Mouse (Mus musculus): ENCODE data around the gene Supt7l. TPM values are rescaled to one million over a fixed set of nuclear protein-coding genes. Genes with fewer than 3 reads are reported as not detected.
A peak's percentile ranks its signal among the peaks of the same experiment; 100 is the strongest.

Gene Supt7l
- polyA plus RNA-seq, 1 experiment, result 13.3 TPM

- WGBS, result 69% methylated on average over 10 of the region's 10 CpGs
- Histone ChIP-seq H3K4me3 (replicated peaks; ENCODE audit: extremely low read depth, low read depth, low read length) (no peak overlapping the region), H3K4me1 (ENCODE audit: control insufficient read depth, insufficient read depth, low read length) (no peaks in the 10 kb centered on the region; the same call in 1 of the 2 replicates)
- TF ChIP-seq CTCF (IDR thresholded peaks at IDR 0.05; ENCODE audit: insufficient read depth, low read length), result no peak
- no peak for TF ChIP-seq POLR2A (IDR thresholded peaks at IDR 0.05; ENCODE audit: borderline replicate concordance, extremely low read depth, low read depth, low read length)
- DNase-seq, result no peak
Measured at GRCm38 (mm10) chr5:31504843-31505242, 22.8 kb downstream of the Supt7l start.

- peak; percentile 85 for DNase-seq
- peak within 1 kb of the TSS; percentile 90 for H3K4me3 ChIP-seq (replicated peaks; ENCODE audit: extremely low read depth, low read depth, low read length)
- TF ChIP-seq POLR2A (IDR thresholded peaks at IDR 0.05; ENCODE audit: borderline replicate concordance, extremely low read depth, low read depth, low read length), result peak; percentile 31; the same call in 1 of the 2 replicates
- no peak for TF ChIP-seq CTCF (IDR thresholded peaks at IDR 0.05; ENCODE audit: insufficient read depth, low read length)
- peaks cover 3% of the 10 kb centered on the region; the same call in 1 of the 2 replicates for H3K4me1 ChIP-seq (ENCODE audit: control insufficient read depth, insufficient read depth, low read length)
- under 1% methylated on average over 49 of the region's 49 CpGs for WGBS
Measured at GRCm38 (mm10) chr5:31494513-31495297, 32.9 kb downstream of the Supt7l start, which contains the start of gene Gpn1. Gpn1 (plus strand) TSS chr5:31494741.

GRCm38 (mm10) chr5:31492031-31492430 is 35.6 kb downstream of the Supt7l start:
- 63% methylated on average over 1 of the region's 1 CpGs for WGBS
- H3K4me3 ChIP-seq (replicated peaks; ENCODE audit: extremely low read depth, low read depth, low read length), result no peak overlapping the region
- no peak for DNase-seq
- H3K4me1 ChIP-seq (ENCODE audit: control insufficient read depth, insufficient read depth, low read length), result peaks cover 3% of the 10 kb centered on the region; the same call in 1 of the 2 replicates
- TF ChIP-seq CTCF (IDR thresholded peaks at IDR 0.05; ENCODE audit: insufficient read depth, low read length) (no peak), POLR2A (IDR thresholded peaks at IDR 0.05; ENCODE audit: borderline replicate concordance, extremely low read depth, low read depth, low read length) (no peak)

- 60% methylated on average over 7 of the region's 7 CpGs for WGBS
- TF ChIP-seq CTCF (IDR thresholded peaks at IDR 0.05; ENCODE audit: insufficient read depth, low read length) (no peak), POLR2A (IDR thresholded peaks at IDR 0.05; ENCODE audit: borderline replicate concordance, extremely low read depth, low read depth, low read length) (no peak)
Measured at GRCm38 (mm10) chr5:31489116-31489769, 38.4 kb downstream of the Supt7l start.

GRCm38 (mm10) chr5:31487889-31488288 is 39.7 kb downstream of the Supt7l start:
- no peak for DNase-seq
- TF ChIP-seq POLR2A (IDR thresholded peaks at IDR 0.05; ENCODE audit: borderline replicate concordance, extremely low read depth, low read depth, low read length) (no peak), CTCF (IDR thresholded peaks at IDR 0.05; ENCODE audit: insufficient read depth, low read length) (no peak)
- 87% methylated on average over 3 of the region's 3 CpGs for WGBS
- Histone ChIP-seq H3K4me3 (replicated peaks; ENCODE audit: extremely low read depth, low read depth, low read length) (no peak overlapping the region), H3K4me1 (ENCODE audit: control insufficient read depth, insufficient read depth, low read length) (no peaks in the 10 kb centered on the region)

More at GRCm38 (mm10) chr5:31489116-31489769, 38.4 kb downstream of the Supt7l start:
- DNase-seq, result no peak
- no peaks in the 10 kb centered on the region for H3K4me1 ChIP-seq (ENCODE audit: control insufficient read depth, insufficient read depth, low read length)
- H3K4me3 ChIP-seq (replicated peaks; ENCODE audit: extremely low read depth, low read depth, low read length), result no peak overlapping the region

- no peaks in the 10 kb centered on the region for H3K4me1 ChIP-seq (ENCODE audit: control insufficient read depth, insufficient read depth, low read length)
- DNase-seq, result no peak
- WGBS, result 98% methylated on average over 3 of the region's 3 CpGs
- H3K4me3 ChIP-seq (replicated peaks; ENCODE audit: extremely low read depth, low read depth, low read length), result no peak within 1 kb of the TSS
- TF ChIP-seq CTCF (IDR thresholded peaks at IDR 0.05; ENCODE audit: insufficient read depth, low read length) (no peak), POLR2A (IDR thresholded peaks at IDR 0.05; ENCODE audit: borderline replicate concordance, extremely low read depth, low read depth, low read length) (no peak)
Measured at GRCm38 (mm10) chr5:31485440-31485839, 42.2 kb downstream of the Supt7l start, which contains the start of gene 4930548H24Rik. 4930548H24Rik (plus strand) TSS chr5:31485740.

GRCm38 (mm10) chr5:31480536-31480935 is 47.1 kb downstream of the Supt7l start:
- DNase-seq, result no peak
- Histone ChIP-seq H3K4me3 (replicated peaks; ENCODE audit: extremely low read depth, low read depth, low read length) (no peak overlapping the region), H3K4me1 (ENCODE audit: control insufficient read depth, insufficient read depth, low read length) (no peaks in the 10 kb centered on the region)
- 78% methylated on average over 4 of the region's 4 CpGs for WGBS
- no peak for TF ChIP-seq POLR2A (IDR thresholded peaks at IDR 0.05; ENCODE audit: borderline replicate concordance, extremely low read depth, low read depth, low read length)
- no peak for TF ChIP-seq CTCF (IDR thresholded peaks at IDR 0.05; ENCODE audit: insufficient read depth, low read length)

- Histone ChIP-seq H3K4me3 (replicated peaks; ENCODE audit: extremely low read depth, low read depth, low read length) (no peak overlapping the region), H3K4me1 (ENCODE audit: control insufficient read depth, insufficient read depth, low read length) (no peaks in the 10 kb centered on the region)
- TF ChIP-seq CTCF (IDR thresholded peaks at IDR 0.05; ENCODE audit: insufficient read depth, low read length) (peak; percentile 53), POLR2A (IDR thresholded peaks at IDR 0.05; ENCODE audit: borderline replicate concordance, extremely low read depth, low read depth, low read length) (no peak)
- DNase-seq, result peak; percentile 54
- WGBS, result 58% methylated on average over 7 of the region's 7 CpGs
Measured at GRCm38 (mm10) chr5:31470334-31470733, 57.3 kb downstream of the Supt7l start.

GRCm38 (mm10) chr5:31469711-31470110 is 57.9 kb downstream of the Supt7l start:
- TF ChIP-seq POLR2A (IDR thresholded peaks at IDR 0.05; ENCODE audit: borderline replicate concordance, extremely low read depth, low read depth, low read length), result no peak
- no peak for TF ChIP-seq CTCF (IDR thresholded peaks at IDR 0.05; ENCODE audit: insufficient read depth, low read length)
- Histone ChIP-seq H3K4me1 (ENCODE audit: control insufficient read depth, insufficient read depth, low read length) (no peaks in the 10 kb centered on the region), H3K4me3 (replicated peaks; ENCODE audit: extremely low read depth, low read depth, low read length) (no peak overlapping the region)
- WGBS, result 87% methylated on average over 6 of the region's 6 CpGs
- no peak for DNase-seq

Measured in lung, adult 2 months (tissue).